Mouse (Mus musculus) liver, postnatal 0 days (tissue): ENCODE measurements at regions not wholly inside any gene's neighbourhood (a gene's known extent, or its start where the extent isn't known, plus 50 kb on each side); places are given as distances from the start of the nearest gene placed in this dataset.

Experiments
- CTCF ChIP-seq: sonication (generic); IDR thresholded peaks from 2 replicates; pipeline ENCODE4 v1.5.1; 2016; ENCODE audit warnings: antibody characterized with exemption, low read depth
- EP300 ChIP-seq: IDR thresholded peaks from 2 replicates; pipeline ENCODE4 v1.6.1; 2016; ENCODE audit warnings: antibody characterized with exemption, low read depth, mild to moderate bottlenecking

GRCm38 (mm10) chr12:7776335-7776734 lies 201.1 kb upstream of the Apob start:
- no peak for TF ChIP-seq CTCF
- no peak for TF ChIP-seq EP300
